Mouse (Mus musculus) small intestine, adult 2 months (tissue): Measurements from ENCODE around the gene Trcg1. TPM values are rescaled to one million over a fixed set of nuclear protein-coding genes. Genes with fewer than 3 reads are reported as not detected.
"Not testable (repeated sequence)": the region's sequence is repeated elsewhere in the genome, so short reads cannot be mapped to it uniquely, and the experiment has no call there.

Experiments
- H3K27ac ChIP-seq: fragments of 200-500 bp; 2 replicates; pipeline ENCODE4 v1.5.1; 2012; ENCODE audit warnings: low read depth, low read length, control low read depth, inconsistent platforms; ENCODE audit not compliant: insufficient read depth
- H3K27me3 ChIP-seq: fragments of 200-500 bp; 2 replicates; pipeline ENCODE4 v1.6.1; 2012; ENCODE audit warnings: mild to moderate bottlenecking, moderate library complexity, low read length, inconsistent platforms; ENCODE audit not compliant: control insufficient read depth, insufficient read depth
- H3K36me3 ChIP-seq: fragments of 200-500 bp; 2 replicates; pipeline ENCODE4 v1.6.1; 2012; ENCODE audit warnings: mild to moderate bottlenecking, low read length, control low read depth, inconsistent platforms; ENCODE audit not compliant: control insufficient read depth, insufficient read depth
- H3K4me1 ChIP-seq: fragments of 200-500 bp; 2 replicates; pipeline ENCODE4 v1.6.1; 2012; ENCODE audit warnings: low read length, inconsistent platforms, mixed read lengths; ENCODE audit not compliant: control insufficient read depth, insufficient read depth, insufficient read length
- H3K4me3 ChIP-seq: fragments of 200-500 bp; 2 replicates; pipeline ENCODE4 v1.5.1; 2012; ENCODE audit warnings: low read depth, mild to moderate bottlenecking, control low read depth, inconsistent platforms, low read length, moderate library complexity
- CTCF ChIP-seq: fragments of 200-500 bp; IDR thresholded peaks from 2 replicates; pipeline ENCODE4 v1.5.1; 2012; ENCODE audit warnings: low read depth, mild to moderate bottlenecking, control low read depth, inconsistent platforms, low read length, moderate library complexity, mixed read lengths; ENCODE audit not compliant: insufficient replicate concordance, insufficient read length; ENCODE audit errors: extremely low read depth
- POLR2A ChIP-seq: fragments of 200-500 bp; IDR thresholded peaks from 2 replicates; pipeline ENCODE4 v1.6.1; 2012; ENCODE audit warnings: low read depth, mild to moderate bottlenecking, control low read depth, inconsistent platforms, low read length, moderate library complexity
- WGBS: fragments of 180-500 bp; shearing (Covaris S2); methylation state at CpG from one replicate; pipeline ENCODE4 v1.1.7; 2018; 5-methylcytosine and 5-hydroxymethylcytosine counted together
- polyA plus RNA-seq: library from polyadenylated mRNA; depleted of rRNA; stranded (reverse); fragments of >200 nt; gene quantifications from 2 replicates; pipeline ENCODE4 v1.2.3, GENCODE M21; 2012; rRNA removed

Trcg1 gene
- not detected in 2 replicates for polyA plus RNA-seq

DNA sequence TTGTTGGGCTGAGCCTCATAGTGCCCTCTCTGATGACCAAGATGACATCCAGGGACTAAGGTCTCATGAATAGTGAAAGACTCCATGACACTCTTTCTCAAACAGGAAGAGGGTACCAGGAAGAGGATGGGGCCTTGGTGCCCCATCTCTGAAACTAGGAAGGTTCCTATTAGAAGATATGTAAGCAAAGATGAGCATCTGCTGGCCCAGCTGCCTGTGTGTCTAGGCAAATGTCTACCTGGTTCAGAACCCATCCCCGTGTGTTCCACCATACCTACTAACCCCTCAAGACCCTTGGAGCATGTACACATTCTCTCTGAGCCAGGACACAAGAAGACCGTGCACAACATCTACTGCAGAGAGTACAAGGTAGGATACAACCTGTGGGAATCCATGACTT, at the start of gene Trcg1:
Trcg1 (plus strand) TSS at position 301 of the 400 bp plus-strand sequence.
- Histone ChIP-seq H3K4me3 (no peak within 1 kb of the TSS), H3K27ac (no peak within 1 kb of the TSS), H3K36me3 (no peaks in the 10 kb centered on the region), H3K4me1 (no peaks in the 10 kb centered on the region), H3K27me3 (no peaks in the 10 kb centered on the region)
- no peak for TF ChIP-seq POLR2A
- no peak for TF ChIP-seq CTCF
- WGBS, result 91% methylated on average over 2 of the region's 2 CpGs

DNA sequence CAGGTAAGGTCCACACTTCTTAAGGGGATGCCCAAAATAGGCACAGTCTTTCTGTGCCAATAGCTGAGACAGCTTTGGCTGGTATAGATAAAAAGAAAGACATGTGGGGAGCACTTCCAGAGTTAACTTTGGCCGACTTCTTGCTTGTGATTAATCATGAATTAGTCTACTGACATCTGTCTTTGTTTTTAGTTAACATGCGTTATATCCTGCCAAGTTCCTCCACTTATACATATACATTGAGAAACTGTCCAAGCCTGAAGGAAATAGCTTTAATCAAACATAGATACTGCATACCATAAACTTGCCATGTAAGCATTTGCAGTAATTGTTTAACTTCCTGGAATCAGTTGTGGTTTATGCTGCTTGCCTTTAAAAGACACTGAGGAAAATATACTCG, 39.6 kb upstream of the Trcg1 start:
- Histone ChIP-seq H3K27ac (peak overlapping the region; percentile 12), H3K4me3 (no peak overlapping the region), H3K4me1 (no peaks in the 10 kb centered on the region), H3K36me3 (no peaks in the 10 kb centered on the region), H3K27me3 (no peaks in the 10 kb centered on the region)
- TF ChIP-seq CTCF, result no peak
- no peak for TF ChIP-seq POLR2A
- WGBS, result 12% methylated on average over 3 of the region's 3 CpGs

DNA sequence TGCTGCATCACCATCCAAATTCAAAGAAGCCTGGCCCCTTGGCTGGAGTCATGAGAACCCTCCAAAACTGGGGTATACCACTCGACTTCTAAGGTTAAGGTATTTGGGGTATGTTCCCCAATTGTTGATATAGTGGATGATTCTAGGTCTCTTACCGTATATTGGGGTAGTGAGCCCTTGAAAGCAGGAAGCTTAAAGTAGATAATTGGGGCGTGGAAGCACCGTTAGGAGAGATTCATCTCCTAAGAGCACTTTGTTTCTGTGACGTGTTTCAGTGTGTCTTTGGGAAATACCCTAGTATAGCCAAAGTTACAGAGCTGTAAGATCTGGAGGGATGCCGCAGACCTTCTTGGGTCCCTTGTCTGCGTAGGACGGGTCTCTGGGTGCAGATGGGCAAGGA, 38.9 kb upstream of the Trcg1 start:
- H3K36me3 ChIP-seq, result no peaks in the 10 kb centered on the region
- H3K4me3 ChIP-seq, result no peak overlapping the region
- H3K27me3 ChIP-seq, result no peaks in the 10 kb centered on the region
- WGBS, result 68% methylated on average over 8 of the region's 8 CpGs
- H3K4me1 ChIP-seq, result no peaks in the 10 kb centered on the region
- TF ChIP-seq CTCF (no peak), POLR2A (no peak)
- no peak overlapping the region for H3K27ac ChIP-seq

DNA sequence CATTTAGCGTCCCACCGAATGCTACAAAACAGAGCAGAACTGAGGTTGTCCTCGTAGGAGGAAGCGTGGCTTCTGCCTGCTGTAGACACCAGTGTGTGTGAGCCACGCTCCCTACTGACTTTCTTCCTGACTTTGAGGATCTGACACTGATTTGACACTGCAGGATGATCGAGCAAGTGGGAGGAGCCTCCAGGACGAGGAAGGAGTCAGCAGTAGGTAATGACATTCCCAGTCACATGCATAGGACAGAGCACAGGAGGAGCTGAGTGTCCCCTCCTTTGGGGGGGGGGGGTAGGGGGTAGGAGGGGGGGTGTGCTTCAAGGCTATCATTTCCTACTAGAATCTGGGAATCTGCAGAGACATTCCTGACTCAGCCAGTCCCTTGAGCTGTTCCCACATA, 33.4 kb upstream of the Trcg1 start:
- WGBS, result 72% methylated on average over 7 of the region's 7 CpGs
- Histone ChIP-seq H3K27me3 (no peaks in the 10 kb centered on the region), H3K27ac (no peak overlapping the region), H3K36me3 (no peaks in the 10 kb centered on the region), H3K4me3 (no peak overlapping the region), H3K4me1 (no peaks in the 10 kb centered on the region)
- TF ChIP-seq POLR2A, result no peak
- TF ChIP-seq CTCF, result no peak

DNA sequence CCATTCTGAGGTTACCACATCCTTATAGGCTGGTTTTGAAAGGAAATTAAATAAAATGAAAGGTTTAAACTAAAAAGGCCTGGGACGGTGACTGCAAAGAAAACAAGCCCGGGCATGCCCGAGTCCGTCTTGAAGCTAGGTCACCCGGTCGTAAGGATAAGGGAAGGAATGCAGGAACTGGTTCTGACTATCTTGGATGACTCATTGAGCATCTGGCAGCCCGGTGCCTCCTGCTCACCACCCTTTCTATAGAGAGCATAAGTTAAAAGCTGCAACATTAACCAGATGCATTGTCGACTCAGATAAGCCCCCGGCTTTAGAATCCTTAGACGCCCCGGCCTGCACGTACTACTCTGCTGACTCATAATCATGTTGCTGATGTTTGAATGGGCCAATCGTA, 32.8 kb upstream of the Trcg1 start:
- 77% methylated on average over 13 of the region's 13 CpGs for WGBS

DNA sequence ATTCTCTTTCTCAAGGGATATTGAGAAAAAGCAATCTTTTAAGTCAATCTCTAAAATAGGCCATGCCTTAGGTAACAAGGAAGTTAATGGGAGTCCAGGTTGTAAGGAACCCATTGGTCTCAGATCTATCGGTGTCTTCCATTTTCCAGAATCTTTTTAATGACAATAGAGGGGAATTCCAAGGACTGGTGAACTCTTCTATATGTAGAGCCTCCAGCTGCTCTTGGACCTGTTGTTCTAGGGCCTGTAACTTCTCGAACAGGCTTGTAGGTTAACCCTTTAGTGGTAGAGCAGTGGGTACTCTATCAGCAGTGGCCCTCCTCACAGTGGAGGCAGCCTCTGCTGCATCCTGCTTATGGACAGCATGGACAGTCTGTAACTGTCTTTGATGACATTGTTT, 29.5 kb upstream of the Trcg1 start:
- WGBS, result 59% methylated on average over 2 of the region's 2 CpGs
- Histone ChIP-seq H3K27me3 (no peaks in the 10 kb centered on the region), H3K27ac (no peak overlapping the region), H3K4me3 (no peak overlapping the region), H3K36me3 (no peaks in the 10 kb centered on the region), H3K4me1 (no peaks in the 10 kb centered on the region)
- no peak for TF ChIP-seq POLR2A
- no peak for TF ChIP-seq CTCF

More for the DNA sequence above, 32.8 kb upstream of the Trcg1 start:
- not testable (repeated sequence) for H3K4me3 ChIP-seq, H3K4me1 ChIP-seq, H3K27ac ChIP-seq, H3K27me3 ChIP-seq, H3K36me3 ChIP-seq

DNA sequence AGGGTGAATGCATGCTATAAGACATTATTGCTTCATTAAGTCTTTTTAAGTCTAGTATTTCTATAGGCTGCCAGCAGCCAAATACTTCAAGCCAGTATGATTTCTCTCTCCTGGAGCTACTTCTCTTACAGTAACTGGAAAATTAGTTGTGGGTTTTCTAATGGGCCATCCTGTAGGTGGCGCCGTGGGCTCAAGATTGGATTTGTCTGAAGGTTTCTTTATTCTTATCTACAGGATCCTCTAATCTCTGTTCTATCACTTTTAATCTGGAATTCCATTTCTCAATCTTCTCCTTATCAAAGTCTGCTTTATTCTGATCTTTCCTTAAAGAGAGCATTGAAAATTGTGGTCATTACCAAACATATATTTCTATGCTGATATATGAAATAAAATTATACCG, 27.0 kb upstream of the Trcg1 start:
- Histone ChIP-seq H3K27me3 (no peaks in the 10 kb centered on the region), H3K4me1 (no peaks in the 10 kb centered on the region; the same call in 1 of the 2 replicates), H3K36me3 (no peaks in the 10 kb centered on the region), H3K27ac (no peak overlapping the region), H3K4me3 (no peak overlapping the region)
- TF ChIP-seq CTCF (no peak), POLR2A (no peak)
- 34% methylated on average over 3 of the region's 3 CpGs for WGBS

DNA sequence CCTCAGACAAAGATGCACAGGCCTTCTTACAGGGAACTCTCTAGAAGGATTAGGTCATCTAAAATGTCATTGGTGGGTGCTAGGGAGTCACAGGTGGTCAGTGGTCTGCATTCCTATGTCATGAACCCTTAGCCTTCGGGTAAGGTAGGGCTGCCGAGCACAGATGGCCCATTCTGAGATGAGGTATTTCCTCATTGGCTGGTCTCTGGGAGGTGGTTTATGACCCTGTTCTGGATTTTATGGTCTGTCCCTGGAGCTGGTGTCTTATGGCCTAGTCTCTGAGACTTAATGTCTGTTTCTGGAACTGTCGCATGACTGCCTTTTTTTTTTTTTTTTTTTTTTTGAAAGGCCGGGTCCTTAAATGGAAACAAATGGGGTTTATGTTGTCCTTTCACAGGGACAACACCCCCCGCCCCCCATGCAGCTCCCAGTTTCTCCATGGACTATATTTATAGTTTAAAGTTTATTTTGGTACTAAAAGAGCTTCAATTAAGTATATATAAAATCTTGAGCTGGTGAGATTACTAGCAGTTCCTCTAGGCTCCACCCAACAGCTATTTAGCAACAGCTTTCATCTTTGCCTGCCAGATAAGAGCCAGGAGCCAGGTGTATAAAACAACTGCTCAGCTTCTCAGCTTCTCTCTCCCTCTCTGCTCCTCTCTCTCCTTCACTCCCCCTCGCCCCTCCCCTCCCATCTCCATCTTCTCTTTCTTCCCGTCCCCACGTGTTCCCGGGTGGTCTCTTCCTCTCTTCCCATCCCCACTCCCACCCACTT, 23.7 kb upstream of the Trcg1 start:
- no peak overlapping the region for H3K27ac ChIP-seq
- WGBS, result 14% methylated on average over 9 of the region's 9 CpGs
- H3K36me3 ChIP-seq, result no peaks in the 10 kb centered on the region
- H3K27me3 ChIP-seq, result no peaks in the 10 kb centered on the region
- H3K4me3 ChIP-seq, result no peak overlapping the region
- TF ChIP-seq CTCF, result no peak
- TF ChIP-seq POLR2A, result no peak
- H3K4me1 ChIP-seq, result no peaks in the 10 kb centered on the region; the same call in 1 of the 2 replicates
